Mouse (Mus musculus) cerebellum, adult (tissue): Measurements from ENCODE around the gene Nudt17.
A peak's percentile ranks its signal among the peaks of the same experiment; 100 is the strongest.
"Not testable (repeated sequence)": the region's sequence is repeated elsewhere in the genome, so short reads cannot be mapped to it uniquely, and the experiment has no call there.

ENCODE experiments used
- ATAC-seq: cut with Nextera tagmentation; 2 replicates; pipeline ENCODE4 v1.9.2; 2017; ENCODE audit warnings: mild to moderate bottlenecking, moderate library complexity, mixed read lengths; ENCODE audit not compliant: insufficient number of reproducible peaks, low FRiP score, low TSS enrichment

The Nudt17 gene

GRCm38 (mm10) chr3:96707903-96708683, at the start of gene Nudt17:
Nudt17 (minus strand) TSS chr3:96708562.
- peak; percentile 77 for ATAC-seq

- ATAC-seq = peak; percentile 66; the same call in 1 of the 2 replicates
These were observed 49.3 kb upstream of the Nudt17 start for GRCm38 (mm10) chr3:96757691-96758090.

GRCm38 (mm10) chr3:96755935-96756334, 47.6 kb upstream of the Nudt17 start:
- no peak for ATAC-seq

GRCm38 (mm10) chr3:96746829-96747228, 38.5 kb upstream of the Nudt17 start:
- ATAC-seq = no peak

- ATAC-seq = no peak
These were observed 36.0 kb upstream of the Nudt17 start for GRCm38 (mm10) chr3:96744348-96744747.

- not testable (repeated sequence) for ATAC-seq
These were observed 31.9 kb upstream of the Nudt17 start for GRCm38 (mm10) chr3:96740279-96740678.

GRCm38 (mm10) chr3:96737995-96738394, 29.6 kb upstream of the Nudt17 start:
- no peak for ATAC-seq

- ATAC-seq = no peak
These were observed 28.8 kb upstream of the Nudt17 start for GRCm38 (mm10) chr3:96737013-96737740.

- no peak for ATAC-seq
These were observed 26.8 kb upstream of the Nudt17 start for GRCm38 (mm10) chr3:96735200-96735599.

GRCm38 (mm10) chr3:96733984-96734383, 25.6 kb upstream of the Nudt17 start:
- no peak for ATAC-seq

GRCm38 (mm10) chr3:96730785-96731184, 22.4 kb upstream of the Nudt17 start:
- no peak for ATAC-seq

GRCm38 (mm10) chr3:96729403-96729784, 21.0 kb upstream of the Nudt17 start:
- ATAC-seq = no peak

GRCm38 (mm10) chr3:96728634-96729402, 20.5 kb upstream of the Nudt17 start:
- ATAC-seq = no peak

GRCm38 (mm10) chr3:96727828-96728633, 19.7 kb upstream of the Nudt17 start:
- ATAC-seq = no peak; the same call in none of the 2 replicates

GRCm38 (mm10) chr3:96727343-96727827, 19.0 kb upstream of the Nudt17 start, which contains the start of the genes Polr3c and Rnf115:
Polr3c (minus strand) TSS chr3:96727628.
Rnf115 (plus strand) TSS chr3:96727664.
- peak; percentile 98 for ATAC-seq

- peak; percentile 91 for ATAC-seq
These were observed 10.8 kb upstream of the Nudt17 start for GRCm38 (mm10) chr3:96719173-96719572.

GRCm38 (mm10) chr3:96715854-96716253, 7.5 kb upstream of the Nudt17 start:
- no peak for ATAC-seq

- no peak for ATAC-seq
These were observed 5.9 kb upstream of the Nudt17 start for GRCm38 (mm10) chr3:96714286-96714685.

- ATAC-seq = no peak
These were observed 312 bp upstream of the Nudt17 start for GRCm38 (mm10) chr3:96708684-96709064.

GRCm38 (mm10) chr3:96706984-96707383, 1.4 kb downstream of the Nudt17 start:
- ATAC-seq = no peak
